Mouse (Mus musculus): Measurements from ENCODE around the gene Kcnk2. TPM values are rescaled to one million over a fixed set of nuclear protein-coding genes. Genes with fewer than 3 reads are reported as not detected.

Gene Kcnk2
- polyA plus RNA-seq, 1 experiment from 2014 or later: 3.7 TPM

DNA sequence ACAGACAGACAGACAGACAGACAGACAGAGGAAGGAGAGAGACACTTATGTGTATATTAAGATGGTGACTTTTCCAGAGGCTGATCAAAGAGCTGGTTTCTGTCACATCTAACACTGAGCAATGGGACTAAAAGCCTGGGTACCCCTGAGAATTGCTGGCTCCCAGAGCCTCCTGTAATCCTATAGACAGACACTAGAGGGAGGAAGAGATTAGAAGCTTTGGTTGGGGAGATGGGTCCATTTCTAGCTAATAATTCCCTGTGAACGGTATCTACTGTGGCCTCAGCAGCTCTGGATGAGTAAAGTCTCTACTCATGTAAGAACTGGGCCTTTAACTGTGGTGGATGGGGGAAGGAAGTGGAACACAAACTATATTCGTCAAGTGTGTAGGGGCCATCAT lies 86.2 kb downstream of the Kcnk2 start:
- no peak overlapping the region for H3K4me3 ChIP-seq (ENCODE audit: low read depth, low read length)
- H3K27me3 ChIP-seq (ENCODE audit: control insufficient read depth, insufficient read depth, low read length): no peaks in the 10 kb centered on the region
- 65% methylated on average over 2 of the region's 2 CpGs for WGBS
- no peaks in the 10 kb centered on the region for H3K9me3 ChIP-seq (ENCODE audit: control insufficient read depth, low read length)
- DNase-seq (ENCODE audit: low spot score): no peak
- H3K9ac ChIP-seq (ENCODE audit: low read length): no peak overlapping the region
- no peak overlapping the region for H3K27ac ChIP-seq (ENCODE audit: low read depth, low read length)
- no peaks in the 10 kb centered on the region for H3K4me1 ChIP-seq (ENCODE audit: control insufficient read depth, insufficient read depth, low read length)
- no peak for ATAC-seq (ENCODE audit: insufficient read depth, low FRiP score, low TSS enrichment)
- no peaks in the 10 kb centered on the region for H3K36me3 ChIP-seq (ENCODE audit: control insufficient read depth, insufficient read depth, low read length)
- no peak overlapping the region for H3K4me2 ChIP-seq (ENCODE audit: low read depth)

GRCm38 (mm10) chr1:189314495-189314894 lies 87.6 kb downstream of the Kcnk2 start:
- Histone ChIP-seq H3K4me3 (ENCODE audit: low read depth, low read length) (no peak overlapping the region), H3K9me3 (ENCODE audit: control insufficient read depth, low read length) (no peaks in the 10 kb centered on the region)
- 70% methylated on average over 6 of the region's 6 CpGs for WGBS

GRCm38 (mm10) chr1:189313750-189314149 lies 88.3 kb downstream of the Kcnk2 start:
- Histone ChIP-seq H3K27ac (ENCODE audit: low read depth, low read length) (no peak overlapping the region), H3K9me3 (ENCODE audit: control insufficient read depth, low read length) (no peaks in the 10 kb centered on the region), H3K4me1 (ENCODE audit: control insufficient read depth, insufficient read depth, low read length) (no peaks in the 10 kb centered on the region), H3K4me2 (ENCODE audit: low read depth) (no peak overlapping the region), H3K36me3 (ENCODE audit: control insufficient read depth, insufficient read depth, low read length) (no peaks in the 10 kb centered on the region), H3K4me3 (ENCODE audit: low read depth, low read length) (no peak overlapping the region), H3K9ac (ENCODE audit: low read length) (no peak overlapping the region), H3K27me3 (ENCODE audit: control insufficient read depth, insufficient read depth, low read length) (no peaks in the 10 kb centered on the region)
- DNase-seq (ENCODE audit: low spot score) (no peak), ATAC-seq (ENCODE audit: insufficient read depth, low FRiP score, low TSS enrichment) (no peak)
- 74% methylated on average over 7 of the region's 7 CpGs for WGBS

More at GRCm38 (mm10) chr1:189314495-189314894, 87.6 kb downstream of the Kcnk2 start:
- ATAC-seq (ENCODE audit: insufficient read depth, low FRiP score, low TSS enrichment) (no peak), DNase-seq (ENCODE audit: low spot score) (no peak)
- Histone ChIP-seq H3K4me2 (ENCODE audit: low read depth) (no peak overlapping the region), H3K27ac (ENCODE audit: low read depth, low read length) (no peak overlapping the region), H3K36me3 (ENCODE audit: control insufficient read depth, insufficient read depth, low read length) (no peaks in the 10 kb centered on the region), H3K9ac (ENCODE audit: low read length) (no peak overlapping the region), H3K27me3 (ENCODE audit: control insufficient read depth, insufficient read depth, low read length) (no peaks in the 10 kb centered on the region), H3K4me1 (ENCODE audit: control insufficient read depth, insufficient read depth, low read length) (no peaks in the 10 kb centered on the region)

- Histone ChIP-seq H3K27me3 (ENCODE audit: control insufficient read depth, insufficient read depth, low read length) (no peaks in the 10 kb centered on the region), H3K4me1 (ENCODE audit: control insufficient read depth, insufficient read depth, low read length) (no peaks in the 10 kb centered on the region), H3K9ac (ENCODE audit: low read length) (no peak overlapping the region), H3K4me3 (ENCODE audit: low read depth, low read length) (no peak overlapping the region), H3K4me2 (ENCODE audit: low read depth) (no peak overlapping the region), H3K36me3 (ENCODE audit: control insufficient read depth, insufficient read depth, low read length) (no peaks in the 10 kb centered on the region), H3K27ac (ENCODE audit: low read depth, low read length) (no peak overlapping the region), H3K9me3 (ENCODE audit: control insufficient read depth, low read length) (no peaks in the 10 kb centered on the region)
- DNase-seq (ENCODE audit: low spot score) (no peak), ATAC-seq (ENCODE audit: insufficient read depth, low FRiP score, low TSS enrichment) (no peak)
- 92% methylated on average over 2 of the region's 2 CpGs for WGBS
Measured at GRCm38 (mm10) chr1:189310145-189310544, 91.9 kb downstream of the Kcnk2 start.

DNA sequence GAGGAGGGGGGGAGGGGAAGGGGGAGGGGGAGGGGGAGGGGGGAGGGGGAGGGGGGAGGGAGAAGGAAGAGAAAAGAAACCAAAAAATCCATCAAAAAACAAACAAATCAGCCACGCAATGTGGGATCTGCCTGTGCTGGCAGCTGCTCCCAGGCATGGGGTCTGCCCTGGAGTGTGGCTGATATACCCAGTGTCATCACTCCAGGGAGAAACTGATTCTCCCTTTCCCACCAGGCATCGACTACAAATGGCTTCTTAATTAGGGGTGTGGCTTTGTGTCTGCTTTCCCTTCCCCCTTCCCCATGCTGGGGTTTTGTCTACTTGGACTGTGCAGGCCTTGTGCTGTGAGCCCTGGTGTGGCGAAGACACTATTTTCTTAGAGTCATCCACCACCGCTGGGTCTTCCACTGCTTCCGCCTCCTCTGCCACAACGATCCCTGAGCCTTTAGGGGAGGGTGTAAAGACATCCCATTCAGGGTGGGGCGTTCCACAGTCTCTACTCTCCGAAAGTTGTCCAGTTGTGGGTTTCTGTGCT lies 97.0 kb downstream of the Kcnk2 start:
- DNase-seq (ENCODE audit: low spot score) (no peak), ATAC-seq (ENCODE audit: insufficient read depth, low FRiP score, low TSS enrichment) (peak; percentile 72; the same call in 1 of the 2 replicates)
- Histone ChIP-seq H3K4me2 (ENCODE audit: low read depth) (no peak overlapping the region), H3K9me3 (ENCODE audit: control insufficient read depth, low read length) (no peaks in the 10 kb centered on the region), H3K36me3 (ENCODE audit: control insufficient read depth, insufficient read depth, low read length) (no peaks in the 10 kb centered on the region), H3K27ac (ENCODE audit: low read depth, low read length) (no peak overlapping the region), H3K9ac (ENCODE audit: low read length) (no peak overlapping the region), H3K27me3 (ENCODE audit: control insufficient read depth, insufficient read depth, low read length) (no peaks in the 10 kb centered on the region), H3K4me3 (ENCODE audit: low read depth, low read length) (no peak overlapping the region), H3K4me1 (ENCODE audit: control insufficient read depth, insufficient read depth, low read length) (no peaks in the 10 kb centered on the region)
- 70% methylated on average over 8 of the region's 8 CpGs for WGBS

GRCm38 (mm10) chr1:189303001-189303400 lies 99.1 kb downstream of the Kcnk2 start:
- Histone ChIP-seq H3K9ac (ENCODE audit: low read length) (no peak overlapping the region), H3K27me3 (ENCODE audit: control insufficient read depth, insufficient read depth, low read length) (no peaks in the 10 kb centered on the region), H3K4me3 (ENCODE audit: low read depth, low read length) (no peak overlapping the region), H3K4me2 (ENCODE audit: low read depth) (no peak overlapping the region), H3K9me3 (ENCODE audit: control insufficient read depth, low read length) (no peaks in the 10 kb centered on the region), H3K4me1 (ENCODE audit: control insufficient read depth, insufficient read depth, low read length) (no peaks in the 10 kb centered on the region), H3K27ac (ENCODE audit: low read depth, low read length) (no peak overlapping the region), H3K36me3 (ENCODE audit: control insufficient read depth, insufficient read depth, low read length) (no peaks in the 10 kb centered on the region)
- DNase-seq (ENCODE audit: low spot score) (no peak), ATAC-seq (ENCODE audit: insufficient read depth, low FRiP score, low TSS enrichment) (no peak)
- 91% methylated on average over 3 of the region's 3 CpGs for WGBS

GRCm38 (mm10) chr1:189293679-189294406 lies 108.2 kb downstream of the Kcnk2 start:
- no peaks in the 10 kb centered on the region for H3K27me3 ChIP-seq (ENCODE audit: control insufficient read depth, insufficient read depth, low read length)
- H3K36me3 ChIP-seq (ENCODE audit: control insufficient read depth, insufficient read depth, low read length): no peaks in the 10 kb centered on the region
- H3K4me3 ChIP-seq (ENCODE audit: low read depth, low read length): no peak overlapping the region
- no peak overlapping the region for H3K27ac ChIP-seq (ENCODE audit: low read depth, low read length)
- ATAC-seq (ENCODE audit: insufficient read depth, low FRiP score, low TSS enrichment): no peak
- no peaks in the 10 kb centered on the region for H3K4me1 ChIP-seq (ENCODE audit: control insufficient read depth, insufficient read depth, low read length)
- H3K9me3 ChIP-seq (ENCODE audit: control insufficient read depth, low read length): no peaks in the 10 kb centered on the region
- 82% methylated on average over 12 of the region's 12 CpGs for WGBS
- DNase-seq (ENCODE audit: low spot score): no peak
- no peak overlapping the region for H3K4me2 ChIP-seq (ENCODE audit: low read depth)
- no peak overlapping the region for H3K9ac ChIP-seq (ENCODE audit: low read length)

GRCm38 (mm10) chr1:189290885-189291284 lies 111.2 kb downstream of the Kcnk2 start:
- WGBS: 66% methylated on average over 3 of the region's 3 CpGs
- ATAC-seq (ENCODE audit: insufficient read depth, low FRiP score, low TSS enrichment): no peak
- no peaks in the 10 kb centered on the region for H3K4me1 ChIP-seq (ENCODE audit: control insufficient read depth, insufficient read depth, low read length)
- H3K9ac ChIP-seq (ENCODE audit: low read length): no peak overlapping the region
- H3K4me2 ChIP-seq (ENCODE audit: low read depth): no peak overlapping the region
- H3K9me3 ChIP-seq (ENCODE audit: control insufficient read depth, low read length): no peaks in the 10 kb centered on the region
- no peaks in the 10 kb centered on the region for H3K36me3 ChIP-seq (ENCODE audit: control insufficient read depth, insufficient read depth, low read length)
- no peak overlapping the region for H3K27ac ChIP-seq (ENCODE audit: low read depth, low read length)
- no peak overlapping the region for H3K4me3 ChIP-seq (ENCODE audit: low read depth, low read length)
- no peaks in the 10 kb centered on the region for H3K27me3 ChIP-seq (ENCODE audit: control insufficient read depth, insufficient read depth, low read length)
- no peak for DNase-seq (ENCODE audit: low spot score)

- WGBS: 91% methylated on average over 8 of the region's 8 CpGs
- no peaks in the 10 kb centered on the region for H3K4me1 ChIP-seq (ENCODE audit: control insufficient read depth, insufficient read depth, low read length)
Measured at GRCm38 (mm10) chr1:189288948-189289347, 113.1 kb downstream of the Kcnk2 start.

More at GRCm38 (mm10) chr1:189288948-189289347, 113.1 kb downstream of the Kcnk2 start:
- Histone ChIP-seq H3K4me3 (ENCODE audit: low read depth, low read length) (no peak overlapping the region), H3K27me3 (ENCODE audit: control insufficient read depth, insufficient read depth, low read length) (no peaks in the 10 kb centered on the region), H3K9me3 (ENCODE audit: control insufficient read depth, low read length) (no peaks in the 10 kb centered on the region), H3K9ac (ENCODE audit: low read length) (no peak overlapping the region), H3K36me3 (ENCODE audit: control insufficient read depth, insufficient read depth, low read length) (no peaks in the 10 kb centered on the region), H3K27ac (ENCODE audit: low read depth, low read length) (no peak overlapping the region), H3K4me2 (ENCODE audit: low read depth) (no peak overlapping the region)
- ATAC-seq (ENCODE audit: insufficient read depth, low FRiP score, low TSS enrichment): no peak
- DNase-seq (ENCODE audit: low spot score): no peak
